Mouse (Mus musculus): ENCODE measurements around the gene Fez2. TPM values are rescaled to one million over a fixed set of nuclear protein-coding genes. Genes with fewer than 3 reads are reported as not detected.

Fez2 gene
- polyA plus RNA-seq, 1 experiment from 2014 or later = 35.5 TPM

DNA sequence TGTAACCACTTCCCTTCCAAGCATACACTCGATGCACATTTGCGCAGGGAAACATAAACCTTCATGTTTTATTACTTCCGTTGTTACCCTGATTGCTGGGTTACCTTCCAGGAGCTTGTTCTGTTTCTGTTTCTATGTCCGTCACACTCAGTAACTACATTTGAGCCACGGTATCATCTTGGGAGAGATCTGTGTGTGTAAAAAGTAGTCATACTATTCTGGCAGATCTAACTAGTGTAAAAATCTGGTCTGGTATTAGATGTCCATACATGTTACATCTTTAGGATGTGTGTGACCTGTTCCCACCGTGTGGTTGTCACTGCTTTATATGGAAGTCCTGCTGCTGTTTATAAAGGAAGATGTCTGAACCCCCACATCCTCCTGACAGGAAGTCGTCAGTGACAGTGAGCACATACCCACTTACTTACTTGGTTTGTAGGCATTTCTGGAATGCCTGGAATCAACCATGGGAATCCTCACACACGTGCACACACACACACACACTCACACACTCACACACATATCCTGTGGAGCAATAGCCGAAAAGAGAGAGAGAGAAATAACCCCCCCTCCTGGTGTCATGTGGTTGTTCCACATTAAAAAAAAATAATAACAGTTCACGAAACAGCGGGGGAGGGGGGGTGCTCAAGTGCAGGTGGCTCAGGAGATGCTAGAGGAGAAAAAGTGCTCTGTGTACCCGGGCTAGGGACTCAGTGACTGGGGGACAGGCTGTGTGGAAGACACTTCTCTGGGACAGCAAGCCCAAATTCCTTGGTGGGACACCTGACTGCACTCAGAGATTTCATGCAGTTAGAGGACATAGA lies 66.1 kb downstream of the Fez2 start:
- no peaks in the 10 kb centered on the region for H3K4me1 ChIP-seq (replicated peaks; ENCODE audit: control insufficient read depth, insufficient read depth, low read length)
- peaks cover 5% of the 10 kb centered on the region; the same call in 1 of the 2 replicates for H3K36me3 ChIP-seq (ENCODE audit: control insufficient read depth, insufficient read depth, low read length)
- H3K4me3 ChIP-seq (ENCODE audit: low read length) = no peak overlapping the region
- WGBS = 58% methylated on average over 12 of the region's 12 CpGs
- H3K27ac ChIP-seq (ENCODE audit: low read length) = no peak overlapping the region
- ATAC-seq (ENCODE audit: low read depth) = peak; percentile 15; the same call in 1 of the 2 replicates
- no peak overlapping the region for H3K9ac ChIP-seq (ENCODE audit: low read length)
- peaks cover 3% of the 10 kb centered on the region for H3K27me3 ChIP-seq (ENCODE audit: control insufficient read depth, insufficient read depth, low read depth, low read length)
- H3K4me2 ChIP-seq (ENCODE audit: low read depth, low read length) = no peak overlapping the region
- no peaks in the 10 kb centered on the region for H3K9me3 ChIP-seq (ENCODE audit: control insufficient read depth, low read length)

- Histone ChIP-seq H3K9me3 (ENCODE audit: control insufficient read depth, low read length) (no peaks in the 10 kb centered on the region), H3K36me3 (ENCODE audit: control insufficient read depth, insufficient read depth, low read length) (no peaks in the 10 kb centered on the region), H3K4me3 (ENCODE audit: low read length) (no peak overlapping the region), H3K27ac (ENCODE audit: low read length) (no peak overlapping the region), H3K9ac (ENCODE audit: low read length) (no peak overlapping the region), H3K27me3 (ENCODE audit: control insufficient read depth, insufficient read depth, low read depth, low read length) (peaks cover 3% of the 10 kb centered on the region), H3K4me2 (ENCODE audit: low read depth, low read length) (no peak overlapping the region), H3K4me1 (replicated peaks; ENCODE audit: control insufficient read depth, insufficient read depth, low read length) (no peaks in the 10 kb centered on the region)
- 94% methylated on average over 17 of the region's 17 CpGs for WGBS
- no peak for ATAC-seq (ENCODE audit: low read depth)
Observed at GRCm38 (mm10) chr17:78347111-78347801, 70.7 kb downstream of the Fez2 start.

DNA sequence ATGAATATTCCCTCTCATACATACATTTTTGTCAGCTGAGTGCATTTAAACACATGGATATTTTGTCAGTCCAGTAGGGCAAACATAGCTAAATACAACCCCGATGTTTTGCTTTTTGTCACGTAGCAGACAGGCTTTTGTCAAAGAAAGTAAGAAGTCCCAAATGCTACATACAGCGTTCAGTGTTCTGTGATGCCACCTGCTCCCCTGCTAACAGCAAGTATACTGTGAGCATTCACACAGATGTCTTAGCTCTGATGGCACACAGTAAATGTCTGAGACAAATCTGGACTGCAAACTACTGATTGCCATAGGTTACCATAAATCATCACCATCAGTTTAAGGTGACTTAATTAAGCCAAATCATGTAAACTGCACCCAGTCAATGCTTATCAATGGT lies 74.3 kb downstream of the Fez2 start:
- Histone ChIP-seq H3K4me1 (replicated peaks; ENCODE audit: control insufficient read depth, insufficient read depth, low read length) (peaks cover under 1% of the 10 kb centered on the region; the same call in 1 of the 2 replicates), H3K9me3 (ENCODE audit: control insufficient read depth, low read length) (no peaks in the 10 kb centered on the region), H3K4me2 (ENCODE audit: low read depth, low read length) (no peak overlapping the region), H3K4me3 (ENCODE audit: low read length) (no peak overlapping the region), H3K27me3 (ENCODE audit: control insufficient read depth, insufficient read depth, low read depth, low read length) (no peaks in the 10 kb centered on the region; the same call in 1 of the 2 replicates), H3K36me3 (ENCODE audit: control insufficient read depth, insufficient read depth, low read length) (no peaks in the 10 kb centered on the region), H3K27ac (ENCODE audit: low read length) (no peak overlapping the region), H3K9ac (ENCODE audit: low read length) (no peak overlapping the region)
- ATAC-seq (ENCODE audit: low read depth) = no peak
- WGBS = 86% methylated on average over 3 of the region's 3 CpGs

DNA sequence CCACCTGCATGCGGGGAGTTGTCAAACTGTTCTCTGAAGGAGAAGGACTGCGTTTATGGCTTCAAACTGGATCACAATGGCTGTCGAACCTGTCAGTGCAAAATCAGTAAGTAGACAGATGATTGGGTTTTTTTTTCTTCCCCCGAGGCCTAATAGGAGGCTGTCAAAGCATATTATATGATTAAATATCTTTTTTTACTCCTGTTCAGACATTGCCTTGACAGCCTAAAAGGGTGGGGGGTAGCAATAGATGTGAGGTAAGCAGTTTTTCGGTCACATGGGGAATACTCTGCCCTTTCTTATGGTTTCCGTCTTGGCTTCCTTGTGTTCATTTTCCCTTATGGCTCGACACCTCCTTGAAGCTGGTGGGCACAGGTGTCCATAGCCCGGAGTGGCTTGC lies 82.7 kb downstream of the Fez2 start:
- H3K27me3 ChIP-seq (ENCODE audit: control insufficient read depth, insufficient read depth, low read depth, low read length) = peaks cover 20% of the 10 kb centered on the region
- H3K27ac ChIP-seq (ENCODE audit: low read length) = no peak overlapping the region
- no peaks in the 10 kb centered on the region for H3K9me3 ChIP-seq (ENCODE audit: control insufficient read depth, low read length)
- H3K9ac ChIP-seq (ENCODE audit: low read length) = no peak overlapping the region
- ATAC-seq (ENCODE audit: low read depth) = no peak
- peaks cover 5% of the 10 kb centered on the region for H3K4me1 ChIP-seq (replicated peaks; ENCODE audit: control insufficient read depth, insufficient read depth, low read length)
- WGBS = 88% methylated on average over 8 of the region's 8 CpGs
- H3K4me3 ChIP-seq (ENCODE audit: low read length) = no peak overlapping the region
- no peaks in the 10 kb centered on the region for H3K36me3 ChIP-seq (ENCODE audit: control insufficient read depth, insufficient read depth, low read length)
- no peak overlapping the region for H3K4me2 ChIP-seq (ENCODE audit: low read depth, low read length)

DNA sequence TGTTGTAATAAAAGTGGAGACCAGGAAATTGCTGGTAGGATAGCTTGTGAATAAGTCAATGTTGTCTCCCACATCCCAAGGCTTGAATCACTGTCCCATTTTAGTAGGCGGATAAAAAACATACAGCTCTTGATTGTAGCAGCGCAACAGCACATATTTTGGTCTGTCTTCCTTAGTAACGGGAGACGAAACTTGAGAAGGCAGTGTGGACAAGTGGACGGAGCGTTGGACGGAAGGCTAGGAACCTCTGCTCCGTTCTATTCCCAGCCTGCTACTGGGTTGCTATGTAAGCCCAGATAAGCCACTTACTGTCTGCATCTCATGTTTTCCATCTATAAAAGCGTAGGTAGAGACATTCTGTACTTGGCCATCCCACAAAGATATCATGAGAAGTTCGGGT lies 84.7 kb downstream of the Fez2 start:
- Histone ChIP-seq H3K4me2 (ENCODE audit: low read depth, low read length) (no peak overlapping the region), H3K4me3 (ENCODE audit: low read length) (no peak overlapping the region), H3K27me3 (ENCODE audit: control insufficient read depth, insufficient read depth, low read depth, low read length) (peaks cover 25% of the 10 kb centered on the region), H3K27ac (ENCODE audit: low read length) (no peak overlapping the region), H3K4me1 (replicated peaks; ENCODE audit: control insufficient read depth, insufficient read depth, low read length) (peaks cover 2% of the 10 kb centered on the region; the same call in 1 of the 2 replicates), H3K36me3 (ENCODE audit: control insufficient read depth, insufficient read depth, low read length) (no peaks in the 10 kb centered on the region), H3K9ac (ENCODE audit: low read length) (no peak overlapping the region), H3K9me3 (ENCODE audit: control insufficient read depth, low read length) (no peaks in the 10 kb centered on the region)
- no peak for ATAC-seq (ENCODE audit: low read depth)
- WGBS = 83% methylated on average over 10 of the region's 10 CpGs

GRCm38 (mm10) chr17:78331438-78331837 lies 86.5 kb downstream of the Fez2 start:
- H3K9me3 ChIP-seq (ENCODE audit: control insufficient read depth, low read length) = no peaks in the 10 kb centered on the region
- no peaks in the 10 kb centered on the region for H3K36me3 ChIP-seq (ENCODE audit: control insufficient read depth, insufficient read depth, low read length)
- no peak overlapping the region for H3K4me3 ChIP-seq (ENCODE audit: low read length)
- peaks cover 8% of the 10 kb centered on the region for H3K4me1 ChIP-seq (replicated peaks; ENCODE audit: control insufficient read depth, insufficient read depth, low read length)
- H3K27me3 ChIP-seq (ENCODE audit: control insufficient read depth, insufficient read depth, low read depth, low read length) = peaks cover 33% of the 10 kb centered on the region
- 84% methylated on average over 8 of the region's 8 CpGs for WGBS
- no peak overlapping the region for H3K9ac ChIP-seq (ENCODE audit: low read length)
- H3K27ac ChIP-seq (ENCODE audit: low read length) = no peak overlapping the region
- ATAC-seq (ENCODE audit: low read depth) = no peak
- H3K4me2 ChIP-seq (ENCODE audit: low read depth, low read length) = no peak overlapping the region

- Histone ChIP-seq H3K4me3 (ENCODE audit: low read length) (no peak overlapping the region), H3K4me2 (ENCODE audit: low read depth, low read length) (no peak overlapping the region), H3K27ac (ENCODE audit: low read length) (peak overlapping the region; percentile 63), H3K9ac (ENCODE audit: low read length) (no peak overlapping the region), H3K36me3 (ENCODE audit: control insufficient read depth, insufficient read depth, low read length) (no peaks in the 10 kb centered on the region), H3K27me3 (ENCODE audit: control insufficient read depth, insufficient read depth, low read depth, low read length) (peaks cover 42% of the 10 kb centered on the region), H3K4me1 (replicated peaks; ENCODE audit: control insufficient read depth, insufficient read depth, low read length) (peaks cover 16% of the 10 kb centered on the region), H3K9me3 (ENCODE audit: control insufficient read depth, low read length) (no peaks in the 10 kb centered on the region)
- peak; percentile 45; the same call in 1 of the 2 replicates for ATAC-seq (ENCODE audit: low read depth)
- 28% methylated on average over 3 of the region's 3 CpGs for WGBS
Observed at GRCm38 (mm10) chr17:78328287-78328686, 89.7 kb downstream of the Fez2 start.

DNA sequence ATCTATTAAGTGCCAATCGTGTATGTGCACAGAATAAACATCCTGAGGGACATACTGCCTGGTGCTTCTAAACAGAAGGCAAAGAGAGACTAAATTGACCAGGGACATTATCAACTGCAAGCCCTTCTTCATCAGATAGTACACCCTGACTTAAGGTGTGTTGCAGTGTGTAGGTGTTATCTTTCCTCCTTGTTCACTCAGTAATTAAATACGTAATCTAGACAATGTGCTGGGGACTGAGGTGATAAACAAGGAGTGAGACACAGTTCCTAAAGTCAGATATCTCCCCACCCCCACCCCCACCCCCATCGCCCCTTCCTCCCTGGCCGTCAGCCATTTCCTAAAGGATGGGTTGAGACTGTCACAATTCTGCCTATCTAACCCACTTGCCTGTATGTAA lies 90.8 kb downstream of the Fez2 start:
- WGBS = 31% methylated on average over 4 of the region's 4 CpGs
- peaks cover 25% of the 10 kb centered on the region for H3K4me1 ChIP-seq (replicated peaks; ENCODE audit: control insufficient read depth, insufficient read depth, low read length)
- H3K36me3 ChIP-seq (ENCODE audit: control insufficient read depth, insufficient read depth, low read length) = no peaks in the 10 kb centered on the region
- no peaks in the 10 kb centered on the region for H3K9me3 ChIP-seq (ENCODE audit: control insufficient read depth, low read length)
- peaks cover 40% of the 10 kb centered on the region for H3K27me3 ChIP-seq (ENCODE audit: control insufficient read depth, insufficient read depth, low read depth, low read length)
- peak overlapping the region; percentile 3; the same call in 1 of the 2 replicates for H3K27ac ChIP-seq (ENCODE audit: low read length)
- no peak overlapping the region for H3K9ac ChIP-seq (ENCODE audit: low read length)
- H3K4me2 ChIP-seq (ENCODE audit: low read depth, low read length) = no peak overlapping the region
- no peak for ATAC-seq (ENCODE audit: low read depth)
- no peak overlapping the region for H3K4me3 ChIP-seq (ENCODE audit: low read length)

GRCm38 (mm10) chr17:78326381-78326780 lies 91.6 kb downstream of the Fez2 start:
- WGBS = 73% methylated on average over 2 of the region's 2 CpGs
- Histone ChIP-seq H3K4me3 (ENCODE audit: low read length) (no peak overlapping the region), H3K9me3 (ENCODE audit: control insufficient read depth, low read length) (no peaks in the 10 kb centered on the region), H3K27ac (ENCODE audit: low read length) (no peak overlapping the region), H3K4me2 (ENCODE audit: low read depth, low read length) (no peak overlapping the region), H3K36me3 (ENCODE audit: control insufficient read depth, insufficient read depth, low read length) (no peaks in the 10 kb centered on the region), H3K4me1 (replicated peaks; ENCODE audit: control insufficient read depth, insufficient read depth, low read length) (peaks cover 29% of the 10 kb centered on the region), H3K9ac (ENCODE audit: low read length) (no peak overlapping the region), H3K27me3 (ENCODE audit: control insufficient read depth, insufficient read depth, low read depth, low read length) (peaks cover 39% of the 10 kb centered on the region)
- ATAC-seq (ENCODE audit: low read depth) = no peak

Data from lung, embryonic 16.5 days (tissue).